Mouse (Mus musculus): ENCODE measurements around the gene Garem2.

DNA sequence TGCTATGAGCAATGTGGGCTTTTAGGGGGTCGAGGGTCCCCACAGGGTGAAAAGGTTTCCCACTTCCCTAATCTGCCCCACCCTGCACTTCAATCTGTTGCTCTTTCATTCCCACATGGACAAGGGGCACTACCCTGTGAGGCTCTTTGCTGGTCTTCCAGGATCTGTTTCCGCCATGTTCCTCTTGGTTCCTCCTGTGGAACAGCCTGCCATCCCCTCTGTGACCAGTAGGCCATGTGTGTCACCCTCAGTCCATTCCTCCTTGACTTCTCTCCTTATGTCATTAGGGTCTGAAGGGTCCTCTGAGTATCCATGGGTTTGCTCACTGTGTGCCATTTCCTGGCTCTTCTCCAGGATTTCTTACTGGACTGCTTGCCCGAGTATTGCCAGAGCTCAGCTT is 6.8 kb downstream of the Garem2 start:
- TF ChIP-seq POLR2A (IDR thresholded peaks at IDR 0.05; ENCODE audit: borderline replicate concordance, extremely low read depth, low read depth, low read length) = no peak
- no peak for TF ChIP-seq CTCF (IDR thresholded peaks at IDR 0.05; ENCODE audit: insufficient read depth, low read length)
